Mouse (Mus musculus): ENCODE measurements around the gene Kifc1.

- TF ChIP-seq CTCF (IDR thresholded peaks at IDR 0.05; ENCODE audit: borderline replicate concordance, control insufficient read depth, extremely low read depth, insufficient read depth, low read length, poor library complexity) (no peak), POLR2A (IDR thresholded peaks at IDR 0.05; ENCODE audit: control insufficient read depth, extremely low read depth, insufficient read depth, low read length, poor library complexity) (no peak)
Measured at GRCm38 (mm10) chr17:33897114-33897794, 6.8 kb upstream of the Kifc1 start.

Data from thymus, adult 2 months (tissue).